Mouse (Mus musculus) neutrophil, adult 5-6 weeks (primary cell): ENCODE measurements around the gene Prl7b1. TPM values are rescaled to one million over a fixed set of nuclear protein-coding genes. Genes with fewer than 3 reads are reported as not detected.

Source experiments
- ATAC-seq: fragments of 151-379, 151-347 bp; 2 replicates; pipeline ENCODE4 v1.8.0; 2017; ENCODE audit warnings: mild to moderate bottlenecking, moderate TSS enrichment; ENCODE audit not compliant: insufficient number of reproducible peaks, poor library complexity, low FRiP score, severe bottlenecking; ENCODE audit errors: extremely low read depth
- total RNA-seq: library from RNA; stranded (forward); fragments of 200-1000 nt; gene quantifications from 2 replicates; pipeline ENCODE4 v1.2.3, GENCODE M21; 2017

Prl7b1 gene
- total RNA-seq: not detected in 2 replicates

DNA sequence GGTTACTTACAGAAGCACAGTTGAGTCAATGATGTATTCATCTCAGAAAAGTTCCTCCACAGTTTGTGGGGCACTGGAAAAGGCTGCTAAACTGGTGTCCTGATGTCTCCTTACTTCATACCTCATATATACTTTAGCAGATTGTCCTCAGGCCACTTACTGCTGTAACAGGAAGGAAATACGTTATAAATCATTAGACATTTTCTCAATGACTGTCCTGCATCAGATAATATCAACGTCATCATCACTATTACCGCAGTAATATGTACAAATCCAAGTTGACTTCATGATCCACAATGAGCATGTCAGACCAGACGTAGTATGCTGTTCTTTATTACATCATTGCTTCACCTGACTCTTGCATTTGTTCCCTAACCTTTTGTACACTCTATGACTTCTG, at the start of gene Prl7b1:
TSS of gene Prl7b1 (minus strand) at position 101 of the 400 bp plus-strand sequence.
- no peak for ATAC-seq

DNA sequence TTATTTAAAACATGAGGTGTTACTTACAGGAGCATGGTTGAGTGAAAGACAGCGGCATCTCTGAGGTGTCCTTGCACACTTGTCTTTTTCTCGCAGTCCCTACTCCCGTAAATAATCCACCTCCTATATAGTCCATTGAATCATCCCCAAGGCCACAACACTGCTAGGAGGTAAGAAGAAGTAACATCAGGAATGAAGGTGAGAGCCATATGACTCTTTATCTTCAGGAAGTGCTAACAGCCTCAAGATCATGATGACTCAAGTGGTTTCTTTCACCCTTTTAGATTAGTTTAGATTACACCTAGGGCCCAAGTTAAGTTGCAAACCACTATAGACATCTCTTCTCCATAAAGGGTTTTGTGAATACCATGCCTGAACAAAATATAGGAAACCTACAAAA, 32.0 kb upstream of the Prl7b1 start, which contains the start of gene Prl7a1:
TSS of gene Prl7a1 (minus strand) at position 101 of the 400 bp plus-strand sequence.
- ATAC-seq: no peak

DNA sequence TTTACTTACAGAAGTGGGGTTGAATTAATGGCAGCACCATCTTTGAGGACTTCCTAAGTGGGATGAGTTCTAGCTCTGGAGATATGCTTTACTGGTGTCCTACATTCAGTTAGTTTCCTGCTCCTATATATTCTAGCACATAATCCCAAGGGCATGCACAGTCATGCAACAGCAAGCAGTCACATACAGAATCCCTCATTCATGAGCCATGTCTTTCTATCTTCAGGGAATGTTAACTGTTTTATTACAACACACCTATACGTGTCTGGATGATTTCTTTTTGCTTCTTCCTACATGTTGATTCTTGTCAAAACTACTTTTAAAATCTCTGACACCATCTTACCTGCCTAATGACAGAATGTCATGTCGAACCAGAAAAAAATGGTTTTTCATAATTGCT, 28.3 kb downstream of the Prl7b1 start, which contains the start of gene Prl8a1:
TSS of gene Prl8a1 (minus strand) at position 101 of the 400 bp plus-strand sequence.
- no peak for ATAC-seq

DNA sequence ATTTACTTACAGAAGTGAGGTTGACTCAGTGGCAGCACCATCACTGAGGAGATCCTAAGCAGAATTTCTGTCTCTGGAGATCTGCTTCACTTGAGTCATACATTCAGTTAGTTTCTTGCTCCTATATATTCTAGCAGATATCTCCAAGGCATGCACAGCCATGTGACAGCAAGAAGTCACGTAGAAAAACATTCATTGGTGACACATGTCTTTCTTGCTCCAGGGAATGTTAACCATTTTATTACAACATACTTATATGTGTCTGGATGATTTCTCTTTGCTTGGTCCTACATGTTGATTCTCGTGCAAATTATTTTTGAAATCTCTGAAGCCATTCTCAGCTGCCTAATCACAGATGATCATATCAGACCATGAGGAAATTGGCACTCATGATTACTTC, 45.9 kb downstream of the Prl7b1 start, which contains the start of gene Prl8a9:
TSS of gene Prl8a9 (minus strand) at position 101 of the 400 bp plus-strand sequence.
- ATAC-seq: no peak

DNA sequence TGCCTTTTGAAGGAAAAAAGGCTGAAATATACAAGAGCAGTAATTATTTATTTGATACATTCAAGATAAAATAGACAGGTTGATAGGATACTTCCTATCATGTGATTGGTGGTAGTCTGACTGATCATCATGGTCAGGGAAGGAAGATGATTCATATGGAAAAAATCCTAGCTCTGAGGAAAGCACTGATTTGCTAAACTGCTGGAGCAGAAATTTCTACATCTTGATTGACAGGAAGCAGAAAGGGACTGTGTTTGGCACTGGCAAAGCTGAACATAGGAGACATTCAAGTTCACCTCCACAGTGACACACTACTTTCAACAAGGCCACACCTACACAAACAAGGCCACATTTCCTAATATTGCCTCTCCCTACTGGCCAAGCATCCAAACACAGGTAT, 57.0 kb downstream of the Prl7b1 start:
- ATAC-seq: no peak

Other genes with a start within 250 kb of the Prl7b1 start
- gene Prl2b1, start 219.7 kb downstream of the Prl7b1 start, total RNA-seq: not detected in 2 replicates
- gene Prl8a6, start 171.9 kb downstream of the Prl7b1 start, total RNA-seq: not detected in 2 replicates
- not detected in 2 replicates for gene Prl8a8, start 97.4 kb downstream of the Prl7b1 start, total RNA-seq
- not detected in 2 replicates for gene Prl8a9, start 46.0 kb downstream of the Prl7b1 start, total RNA-seq
- not detected in 2 replicates for gene Prl8a1, start 28.4 kb downstream of the Prl7b1 start, total RNA-seq
- gene Prl7a1, start 31.9 kb upstream of the Prl7b1 start, total RNA-seq: 0.86 TPM in 1 of 2 replicates, not detected in the other
- gene Prl7a2, start 57.5 kb upstream of the Prl7b1 start, total RNA-seq: not detected in 2 replicates
- not detected in 2 replicates for gene Prl7d1, start 106.2 kb upstream of the Prl7b1 start, total RNA-seq
- not detected in 2 replicates for gene Prl7c1, start 170.2 kb upstream of the Prl7b1 start, total RNA-seq
- gene Prl2a1, start 191.1 kb upstream of the Prl7b1 start, total RNA-seq: not detected in 2 replicates
- gene Prl2c1, start 238.8 kb upstream of the Prl7b1 start, total RNA-seq: not detected in 2 replicates